Mouse (Mus musculus): ENCODE measurements around the gene Atp8a2. TPM values are rescaled to one million over a fixed set of nuclear protein-coding genes. Genes with fewer than 3 reads are reported as not detected.

Atp8a2 gene
- polyA plus RNA-seq, 1 experiment from 2014 or later = 7.4 TPM

MicroRNA genes within 50 kb of the gene (microRNA counts, 519-probe panel; counts per million panel counts)
- not detected for microRNA mmu-miR-719

Small RNA genes within 50 kb of the gene (microRNA-seq; reads per million reads assigned to microRNA genes)
- not detected for gene Mir719

Other genes starting within 250 kb of the Atp8a2 start
- 0.04 TPM in 1 of 2 replicates, not detected in the other for gene Nupl1, start 54.3 kb upstream of the Atp8a2 start, polyA plus RNA-seq (2014; fragmentation: Nextera tagmentation; extraction: Ambion mirVana)
- gene Gm49336, start 54.3 kb upstream of the Atp8a2 start, polyA plus RNA-seq (2014; fragmentation: Nextera tagmentation; extraction: Ambion mirVana) = 86.7 and 94.8 TPM in 2 replicates
- 51.0 and 57.4 TPM in 2 replicates for gene Mtmr6, start 68.0 kb upstream of the Atp8a2 start, polyA plus RNA-seq (2014; fragmentation: Nextera tagmentation; extraction: Ambion mirVana)
- gene Amer2, start 176.1 kb upstream of the Atp8a2 start, polyA plus RNA-seq (2014; fragmentation: Nextera tagmentation; extraction: Ambion mirVana) = 11.2 and 12.5 TPM in 2 replicates

Measured in midbrain, embryonic 11.5 days (tissue).